Mouse (Mus musculus) ZHBTc4 (cell line): ENCODE data around the gene Ftsj3.
"Not testable (repeated sequence)": the region's sequence is repeated elsewhere in the genome, so short reads cannot be mapped to it uniquely, and the experiment has no call there.

Experiments
- DNase-seq: peaks from one replicate; pipeline ENCODE4 v3.0.0-alpha.2; 2011; ENCODE audit warnings: low read depth, low spot score

Ftsj3 gene

GRCm38 (mm10) chr11:106201337-106202122 is 54.3 kb downstream of the Ftsj3 start:
- DNase-seq, result no peak

GRCm38 (mm10) chr11:106200756-106201155 is 55.1 kb downstream of the Ftsj3 start:
- DNase-seq, result no peak

GRCm38 (mm10) chr11:106199997-106200396 is 55.9 kb downstream of the Ftsj3 start:
- DNase-seq, result not testable (repeated sequence)
